Mouse (Mus musculus): ENCODE measurements around the gene Rab7. TPM values are rescaled to one million over a fixed set of nuclear protein-coding genes. Genes with fewer than 3 reads are reported as not detected.

The Rab7 gene
- polyA plus RNA-seq, 1 experiment from 2014 or later = 251 TPM

DNA sequence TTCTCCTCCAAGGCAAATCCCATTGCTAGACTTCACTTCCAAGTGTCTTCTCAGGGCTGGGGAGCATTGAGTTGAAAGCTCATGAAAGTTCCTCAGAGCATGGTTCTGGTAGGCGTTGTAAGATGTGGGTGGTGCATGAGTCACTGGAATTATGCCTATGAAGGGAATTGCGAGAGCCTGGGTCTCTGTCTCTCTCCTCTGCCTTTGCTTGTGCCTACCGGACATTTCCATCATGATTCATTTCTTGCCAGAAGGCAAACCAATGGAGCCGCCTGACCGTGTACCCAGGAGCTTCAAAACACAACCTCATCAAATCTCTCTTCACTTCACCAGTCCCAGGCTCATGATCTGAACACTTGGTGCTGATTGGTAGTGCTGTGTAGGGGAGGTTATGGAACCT is 11.8 kb upstream of the Rab7 start:
- Histone ChIP-seq H3K9me3 (ENCODE audit: control insufficient read depth, low read length) (no peaks in the 10 kb centered on the region), H3K9ac (ENCODE audit: low read length) (no peak overlapping the region), H3K36me3 (ENCODE audit: control insufficient read depth, insufficient read depth, low read length) (no peaks in the 10 kb centered on the region), H3K27me3 (ENCODE audit: control insufficient read depth, insufficient read depth, low read length) (no peaks in the 10 kb centered on the region; the same call in 1 of the 2 replicates), H3K27ac (ENCODE audit: low read depth, low read length) (no peak overlapping the region), H3K4me2 (no peak overlapping the region), H3K4me1 (ENCODE audit: control insufficient read depth, insufficient read depth, low read length) (no peaks in the 10 kb centered on the region), H3K4me3 (ENCODE audit: low read depth, low read length) (no peak overlapping the region)
- DNase-seq (ENCODE audit: low spot score, missing footprints) (no peak), ATAC-seq (ENCODE audit: low FRiP score) (no peak)
- WGBS = 90% methylated on average over 5 of the region's 5 CpGs

DNA sequence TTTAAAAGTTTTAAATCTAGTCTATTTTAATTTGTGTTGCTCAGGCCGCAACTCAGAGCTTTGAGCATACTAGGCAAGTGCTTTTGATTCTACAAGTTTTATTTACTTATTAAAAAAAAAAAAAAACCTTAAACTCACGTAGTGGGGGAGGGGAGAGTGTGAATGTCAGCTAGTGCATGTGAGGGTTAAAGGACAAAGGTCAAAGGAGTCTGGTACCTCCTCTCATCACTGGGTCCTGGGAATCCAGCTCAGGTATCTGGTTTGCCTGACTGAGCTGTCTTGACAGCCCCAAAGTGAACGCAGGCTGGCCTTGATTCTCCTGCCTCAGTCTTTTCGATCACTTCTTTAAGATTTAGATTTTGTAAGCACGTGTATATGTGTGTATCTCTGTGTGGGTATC is 10.6 kb upstream of the Rab7 start:
- Histone ChIP-seq H3K9me3 (ENCODE audit: control insufficient read depth, low read length) (no peaks in the 10 kb centered on the region), H3K27me3 (ENCODE audit: control insufficient read depth, insufficient read depth, low read length) (no peaks in the 10 kb centered on the region; the same call in 1 of the 2 replicates), H3K4me1 (ENCODE audit: control insufficient read depth, insufficient read depth, low read length) (no peaks in the 10 kb centered on the region), H3K4me2 (no peak overlapping the region), H3K4me3 (ENCODE audit: low read depth, low read length) (no peak overlapping the region), H3K36me3 (ENCODE audit: control insufficient read depth, insufficient read depth, low read length) (no peaks in the 10 kb centered on the region), H3K9ac (ENCODE audit: low read length) (no peak overlapping the region), H3K27ac (ENCODE audit: low read depth, low read length) (no peak overlapping the region)
- 75% methylated on average over 5 of the region's 5 CpGs for WGBS
- DNase-seq (ENCODE audit: low spot score, missing footprints) (no peak), ATAC-seq (ENCODE audit: low FRiP score) (no peak)

DNA sequence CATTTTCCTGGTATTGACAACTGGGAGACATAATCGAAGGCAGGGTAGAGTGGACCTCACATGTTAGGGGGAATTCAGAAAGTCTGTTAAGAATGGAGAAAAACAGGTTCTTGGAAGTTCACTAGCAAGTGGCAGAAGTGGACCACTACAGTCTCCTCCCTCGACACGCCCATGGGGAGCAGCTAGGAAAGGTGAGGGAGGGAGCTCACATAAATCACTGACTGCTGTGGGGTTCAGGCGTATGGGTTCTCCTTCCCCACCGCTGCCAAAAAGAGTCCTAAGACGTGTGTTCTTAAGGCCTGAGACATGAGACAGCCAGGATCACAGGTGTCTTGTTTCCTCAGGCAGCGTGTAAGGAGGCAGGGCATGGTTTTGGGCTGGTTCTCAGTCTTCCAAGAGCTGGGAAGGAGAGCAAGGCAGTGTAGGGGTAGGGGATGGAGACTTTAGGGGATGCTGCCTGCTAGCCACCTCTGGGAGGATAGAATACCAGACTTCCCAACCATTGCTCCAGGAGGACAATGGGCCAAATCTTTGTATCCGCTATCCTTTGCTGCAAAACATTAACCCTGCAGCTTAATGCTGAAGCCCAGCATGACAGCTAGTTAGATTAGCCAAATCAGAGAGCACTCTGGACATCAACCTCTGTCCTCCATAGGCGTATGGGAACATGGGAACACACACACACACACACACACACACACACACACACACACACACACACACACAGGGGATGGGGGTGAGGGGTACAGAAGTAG is 9.2 kb upstream of the Rab7 start:
- Histone ChIP-seq H3K36me3 (ENCODE audit: control insufficient read depth, insufficient read depth, low read length) (no peaks in the 10 kb centered on the region), H3K4me1 (ENCODE audit: control insufficient read depth, insufficient read depth, low read length) (no peaks in the 10 kb centered on the region), H3K27ac (ENCODE audit: low read depth, low read length) (no peak overlapping the region), H3K4me2 (no peak overlapping the region), H3K4me3 (ENCODE audit: low read depth, low read length) (no peak overlapping the region), H3K27me3 (ENCODE audit: control insufficient read depth, insufficient read depth, low read length) (no peaks in the 10 kb centered on the region; the same call in 1 of the 2 replicates), H3K9me3 (ENCODE audit: control insufficient read depth, low read length) (no peaks in the 10 kb centered on the region), H3K9ac (ENCODE audit: low read length) (no peak overlapping the region)
- 62% methylated on average over 9 of the region's 9 CpGs for WGBS
- no peak for DNase-seq (ENCODE audit: low spot score, missing footprints)
- ATAC-seq (ENCODE audit: low FRiP score) = no peak

DNA sequence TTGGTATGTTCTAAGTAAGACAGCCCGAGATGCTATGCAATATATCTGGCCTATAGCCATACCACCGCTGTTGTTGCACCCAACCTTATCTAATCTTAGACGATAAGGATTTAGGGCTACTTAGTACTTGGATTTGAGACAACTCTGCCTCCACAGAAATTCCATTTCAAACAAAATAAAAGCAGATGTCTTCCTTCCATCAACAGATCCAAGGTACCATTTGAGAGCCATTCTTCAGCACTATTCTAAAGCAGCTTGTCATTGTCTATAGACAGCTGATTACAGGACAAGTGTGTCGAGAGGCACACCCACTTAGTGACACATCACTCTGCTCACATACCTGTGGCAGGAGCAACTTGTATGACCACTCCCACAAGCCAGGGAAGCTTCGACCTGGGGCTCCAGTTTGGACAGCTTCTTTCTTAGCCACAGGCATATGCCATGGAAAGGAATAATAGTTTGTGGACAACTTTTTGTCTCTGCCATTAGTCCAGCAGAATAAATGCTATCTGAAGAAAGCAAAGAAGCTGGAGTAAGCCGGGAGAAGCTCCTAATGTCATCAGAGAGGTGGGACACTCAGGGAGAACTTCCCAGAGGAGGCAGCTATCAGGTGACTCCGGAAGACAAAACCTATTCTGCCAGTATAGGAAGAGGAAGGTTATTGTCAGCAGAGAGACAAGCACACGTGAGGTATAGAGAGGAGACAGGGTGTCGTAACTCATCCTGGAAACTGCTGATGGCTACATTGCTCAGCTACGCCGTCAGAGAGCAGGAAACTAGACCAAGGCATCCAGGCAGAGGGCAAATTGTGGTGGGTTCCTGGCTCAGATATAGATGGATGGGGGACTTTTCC is 8.4 kb upstream of the Rab7 start:
- H3K27me3 ChIP-seq (ENCODE audit: control insufficient read depth, insufficient read depth, low read length) = no peaks in the 10 kb centered on the region; the same call in 1 of the 2 replicates
- WGBS = 78% methylated on average over 11 of the region's 11 CpGs

DNA sequence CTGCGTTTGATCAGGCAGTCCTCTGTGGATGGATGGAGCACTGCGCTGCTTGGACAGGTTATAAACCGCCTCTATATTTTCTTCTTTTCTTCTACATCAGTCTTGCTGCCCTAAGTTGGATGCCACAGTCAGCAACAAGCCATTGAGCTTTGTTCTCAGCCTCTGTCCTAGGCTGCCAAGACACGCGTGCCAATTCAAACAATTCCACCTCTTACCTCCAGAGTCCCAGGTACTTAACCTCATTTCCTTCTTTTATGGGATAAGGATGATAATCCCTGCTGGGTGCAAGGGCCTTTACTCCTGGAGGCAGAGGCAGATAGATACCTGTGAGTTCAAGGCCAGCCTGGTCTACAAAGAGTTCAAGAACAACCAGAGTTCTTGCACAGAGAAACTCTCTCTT is 6.1 kb upstream of the Rab7 start:
- Histone ChIP-seq H3K27me3 (ENCODE audit: control insufficient read depth, insufficient read depth, low read length) (no peaks in the 10 kb centered on the region; the same call in 1 of the 2 replicates), H3K36me3 (ENCODE audit: control insufficient read depth, insufficient read depth, low read length) (no peaks in the 10 kb centered on the region), H3K4me1 (ENCODE audit: control insufficient read depth, insufficient read depth, low read length) (no peaks in the 10 kb centered on the region), H3K4me2 (no peak overlapping the region), H3K27ac (ENCODE audit: low read depth, low read length) (no peak overlapping the region), H3K9ac (ENCODE audit: low read length) (no peak overlapping the region), H3K4me3 (ENCODE audit: low read depth, low read length) (no peak overlapping the region), H3K9me3 (ENCODE audit: control insufficient read depth, low read length) (no peaks in the 10 kb centered on the region)
- 92% methylated on average over 5 of the region's 5 CpGs for WGBS
- ATAC-seq (ENCODE audit: low FRiP score) (no peak), DNase-seq (ENCODE audit: low spot score, missing footprints) (no peak)

More for the DNA sequence above, 8.4 kb upstream of the Rab7 start:
- Histone ChIP-seq H3K9me3 (ENCODE audit: control insufficient read depth, low read length) (no peaks in the 10 kb centered on the region), H3K36me3 (ENCODE audit: control insufficient read depth, insufficient read depth, low read length) (no peaks in the 10 kb centered on the region), H3K4me1 (ENCODE audit: control insufficient read depth, insufficient read depth, low read length) (no peaks in the 10 kb centered on the region), H3K4me2 (no peak overlapping the region), H3K27ac (ENCODE audit: low read depth, low read length) (no peak overlapping the region), H3K9ac (ENCODE audit: low read length) (no peak overlapping the region), H3K4me3 (ENCODE audit: low read depth, low read length) (no peak overlapping the region)
- DNase-seq (ENCODE audit: low spot score, missing footprints) (no peak), ATAC-seq (ENCODE audit: low FRiP score) (no peak)

DNA sequence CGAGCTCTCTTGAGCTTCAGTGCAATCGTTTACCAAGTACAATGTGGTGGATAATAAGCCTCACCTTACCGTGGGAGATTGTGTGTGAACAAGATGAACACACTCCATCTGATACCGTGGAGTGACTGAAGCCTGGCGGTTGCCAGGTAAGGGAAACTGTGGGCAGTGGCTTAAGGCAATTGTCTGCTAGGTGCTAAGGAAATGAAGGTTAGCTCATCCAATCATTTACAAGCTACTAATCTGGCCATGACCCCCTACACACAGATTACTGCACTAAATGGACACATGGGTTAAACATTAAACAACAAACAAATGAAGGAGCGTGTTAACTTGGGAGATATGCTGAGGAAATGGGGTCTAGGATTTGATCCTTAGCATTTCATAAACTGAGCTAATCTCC is 3.9 kb upstream of the Rab7 start:
- H3K27me3 ChIP-seq (ENCODE audit: control insufficient read depth, insufficient read depth, low read length) = no peaks in the 10 kb centered on the region
- no peaks in the 10 kb centered on the region for H3K9me3 ChIP-seq (ENCODE audit: control insufficient read depth, low read length)
- DNase-seq (ENCODE audit: low spot score, missing footprints) (no peak), ATAC-seq (ENCODE audit: low FRiP score) (no peak)
- no peak overlapping the region for H3K9ac ChIP-seq (ENCODE audit: low read length)
- no peak overlapping the region for H3K4me2 ChIP-seq
- no peak overlapping the region for H3K4me3 ChIP-seq (ENCODE audit: low read depth, low read length)
- no peak overlapping the region for H3K27ac ChIP-seq (ENCODE audit: low read depth, low read length)
- WGBS = 82% methylated on average over 6 of the region's 6 CpGs
- H3K36me3 ChIP-seq (ENCODE audit: control insufficient read depth, insufficient read depth, low read length) = no peaks in the 10 kb centered on the region
- peaks cover 4% of the 10 kb centered on the region for H3K4me1 ChIP-seq (ENCODE audit: control insufficient read depth, insufficient read depth, low read length)

DNA sequence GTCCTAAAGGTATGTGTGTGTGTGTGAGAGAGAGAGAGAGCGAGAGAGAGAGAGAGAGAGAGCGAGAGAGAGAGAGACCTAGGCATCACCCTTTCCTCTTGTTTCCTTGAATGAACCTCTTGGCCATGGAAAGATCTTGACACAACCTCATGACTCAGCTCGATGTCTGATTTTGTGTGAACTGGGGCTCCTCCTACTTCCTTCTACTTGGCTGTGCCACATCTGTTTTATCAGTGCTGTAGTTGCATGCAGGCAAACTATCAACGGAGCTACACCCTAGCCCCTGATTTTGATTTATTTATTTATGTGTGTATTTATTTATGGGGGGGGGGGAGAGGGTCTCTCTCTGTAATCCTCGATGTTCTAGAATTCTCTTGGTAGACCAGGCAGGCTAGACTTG is 2.8 kb upstream of the Rab7 start:
- Histone ChIP-seq H3K9ac (ENCODE audit: low read length) (no peak overlapping the region), H3K27me3 (ENCODE audit: control insufficient read depth, insufficient read depth, low read length) (no peaks in the 10 kb centered on the region), H3K27ac (ENCODE audit: low read depth, low read length) (no peak overlapping the region), H3K4me2 (no peak overlapping the region), H3K4me3 (ENCODE audit: low read depth, low read length) (no peak overlapping the region), H3K9me3 (ENCODE audit: control insufficient read depth, low read length) (no peaks in the 10 kb centered on the region), H3K36me3 (ENCODE audit: control insufficient read depth, insufficient read depth, low read length) (no peaks in the 10 kb centered on the region), H3K4me1 (ENCODE audit: control insufficient read depth, insufficient read depth, low read length) (peaks cover 10% of the 10 kb centered on the region)
- no peak for ATAC-seq (ENCODE audit: low FRiP score)
- no peak for DNase-seq (ENCODE audit: low spot score, missing footprints)
- WGBS = 75% methylated on average over 5 of the region's 5 CpGs

DNA sequence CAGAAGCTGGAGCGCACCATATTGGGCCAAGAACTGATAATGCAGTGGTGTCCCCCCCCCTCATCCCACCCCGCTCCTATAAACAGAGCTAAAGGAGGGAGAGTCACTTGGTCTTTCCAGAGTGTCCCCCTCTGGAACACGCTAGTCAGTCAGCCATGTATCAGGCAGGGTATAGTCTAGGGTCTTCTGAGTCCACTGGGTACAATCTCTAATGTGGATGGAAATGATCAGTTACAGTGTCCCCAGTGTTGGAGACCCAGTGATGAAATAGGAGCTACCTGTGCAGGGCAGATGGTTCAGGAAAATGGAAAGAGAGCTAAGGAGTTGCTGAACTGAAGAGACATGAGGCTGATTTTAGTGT is 316 bp upstream of the Rab7 start:
- H3K4me2 ChIP-seq = peak overlapping the region; percentile 94
- no peaks in the 10 kb centered on the region for H3K9me3 ChIP-seq (ENCODE audit: control insufficient read depth, low read length)
- ATAC-seq (ENCODE audit: low FRiP score) (no peak), DNase-seq (ENCODE audit: low spot score, missing footprints) (no peak)
- peaks cover 10% of the 10 kb centered on the region for H3K4me1 ChIP-seq (ENCODE audit: control insufficient read depth, insufficient read depth, low read length)
- peak overlapping the region; percentile 94; the same call in 1 of the 2 replicates for H3K9ac ChIP-seq (ENCODE audit: low read length)
- peak overlapping the region; percentile 5; the same call in 1 of the 2 replicates for H3K27ac ChIP-seq (ENCODE audit: low read depth, low read length)
- 49% methylated on average over 3 of the region's 3 CpGs for WGBS
- no peaks in the 10 kb centered on the region for H3K36me3 ChIP-seq (ENCODE audit: control insufficient read depth, insufficient read depth, low read length)
- peak overlapping the region; percentile 96 for H3K4me3 ChIP-seq (ENCODE audit: low read depth, low read length)
- no peaks in the 10 kb centered on the region for H3K27me3 ChIP-seq (ENCODE audit: control insufficient read depth, insufficient read depth, low read length)

DNA sequence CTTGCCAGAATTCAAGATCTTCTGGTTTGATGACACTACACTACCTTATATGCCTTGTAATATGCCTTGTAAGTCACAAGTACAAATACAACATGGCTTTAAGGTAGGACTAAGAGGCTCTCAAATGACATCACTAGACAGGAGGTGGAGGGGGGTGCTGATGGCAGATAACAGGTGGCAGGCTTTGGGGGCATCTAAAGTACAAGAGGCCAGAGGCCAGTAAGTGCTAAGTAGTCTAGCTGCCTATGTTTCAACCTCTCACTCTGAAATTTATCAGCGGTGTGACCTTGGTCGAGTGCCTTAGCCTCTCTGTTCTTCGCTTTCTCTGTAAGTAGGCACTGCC is 865 bp downstream of the Rab7 start:
- no peak overlapping the region for H3K27ac ChIP-seq (ENCODE audit: low read depth, low read length)

More for the DNA sequence above, 865 bp downstream of the Rab7 start:
- DNase-seq (ENCODE audit: low spot score, missing footprints) (no peak), ATAC-seq (ENCODE audit: low FRiP score) (no peak)
- Histone ChIP-seq H3K4me1 (ENCODE audit: control insufficient read depth, insufficient read depth, low read length) (peaks cover 10% of the 10 kb centered on the region), H3K4me2 (peak overlapping the region; percentile 94), H3K9ac (ENCODE audit: low read length) (peak overlapping the region; percentile 94), H3K36me3 (ENCODE audit: control insufficient read depth, insufficient read depth, low read length) (peaks cover 2% of the 10 kb centered on the region; the same call in 1 of the 2 replicates), H3K4me3 (ENCODE audit: low read depth, low read length) (peak overlapping the region; percentile 96), H3K27me3 (ENCODE audit: control insufficient read depth, insufficient read depth, low read length) (no peaks in the 10 kb centered on the region), H3K9me3 (ENCODE audit: control insufficient read depth, low read length) (no peaks in the 10 kb centered on the region)
- 6% methylated on average over 3 of the region's 3 CpGs for WGBS

All from midbrain, embryonic 11.5 days (tissue).